Mouse (Mus musculus) left cerebral cortex, postnatal 14 days (tissue): ENCODE measurements around the gene Lst1. TPM values are rescaled to one million over a fixed set of nuclear protein-coding genes. Genes with fewer than 3 reads are reported as not detected.

Experiments
- DNase-seq, 2 experiments: peaks; one replicate each; pipeline ENCODE4 v3.0.0; 2021 to 2022; ENCODE audit warnings: low spot score in 2 of 2, mixed read lengths in 1 of 2
- intact Hi-C: fragments of 180-260 bp; cut with DNase I; formaldehyde crosslinking; loops from one replicate; pipeline ENCODE4 v1.15.1; 2025
- total RNA-seq, 2 experiments: library from RNA; stranded (reverse); gene quantifications; 2 replicates each; pipeline ENCODE4 v1.2.3; 2021

The Lst1 gene
- total RNA-seq, 2 experiments from 2014 or later = 5.8 to 7.8 TPM

DNA sequence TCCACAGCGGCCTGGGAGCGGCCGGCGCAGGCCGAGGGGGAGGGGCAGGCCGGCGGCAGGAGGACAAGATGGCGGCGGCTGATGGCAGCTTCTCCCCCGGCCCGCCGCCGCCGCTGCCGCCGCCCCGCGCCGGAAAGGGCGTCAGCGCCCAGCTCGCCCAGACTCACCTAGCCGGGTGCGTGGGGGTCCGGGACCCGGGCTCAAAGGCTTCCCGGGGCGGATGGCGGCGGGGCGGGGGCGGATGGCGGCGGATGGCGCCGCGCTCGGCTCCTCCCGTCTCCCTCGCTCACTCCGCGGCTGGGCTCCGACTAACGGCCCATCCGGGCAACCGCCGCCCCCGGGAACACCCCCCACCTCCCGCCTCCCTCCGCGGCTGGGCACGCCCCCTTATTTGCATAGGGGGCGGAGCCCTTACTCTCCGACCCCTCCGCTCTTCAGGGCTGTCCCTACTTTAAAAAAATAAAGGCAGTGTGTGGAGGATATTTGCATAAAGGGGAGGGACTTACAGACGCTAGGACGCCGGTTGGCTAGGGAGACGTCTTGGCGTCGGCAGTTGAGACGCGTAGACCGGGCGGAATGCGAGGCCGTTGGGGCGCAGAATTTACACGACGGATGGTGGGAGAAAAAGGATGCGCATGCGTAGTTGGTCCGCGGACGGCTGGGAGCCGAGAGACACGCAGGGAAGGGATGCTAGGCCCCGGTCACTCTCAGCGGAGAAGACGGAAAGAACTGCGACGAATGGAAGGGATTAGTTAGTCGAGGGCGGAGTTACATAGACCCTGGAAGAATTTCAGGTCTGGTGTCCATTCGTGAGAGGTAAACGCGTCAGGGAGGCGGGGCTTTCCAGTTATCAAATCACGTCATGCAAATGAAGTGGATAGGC, 23.4 kb downstream of the Lst1 start, which contains the start of gene Prrc2a:
TSS of gene Prrc2a (minus strand) at position 330 of the 883 bp plus-strand sequence.
- intact Hi-C loops = no loop called here
- peak; percentile 99 for DNase-seq

DNA sequence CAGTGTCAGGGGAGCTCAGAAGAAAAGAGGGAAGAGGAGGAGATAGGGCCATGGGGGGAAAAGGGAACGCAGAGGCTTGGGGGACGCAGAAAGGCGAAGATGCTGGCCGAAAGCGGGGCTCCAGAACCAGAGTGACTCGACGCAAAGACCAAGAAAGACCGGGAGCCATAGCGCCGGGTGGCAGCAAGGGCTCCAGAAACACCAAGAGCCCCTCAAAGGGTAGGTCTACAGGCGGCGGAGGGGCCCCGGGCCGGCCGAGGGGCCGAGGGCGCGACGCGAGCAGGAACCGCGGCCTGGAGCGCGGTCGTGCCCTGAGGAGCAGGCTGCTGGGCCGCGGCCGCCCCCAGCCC, 24.0 kb downstream of the Lst1 start:
- DNase-seq = no peak
- intact Hi-C loops = no loop called here

DNA sequence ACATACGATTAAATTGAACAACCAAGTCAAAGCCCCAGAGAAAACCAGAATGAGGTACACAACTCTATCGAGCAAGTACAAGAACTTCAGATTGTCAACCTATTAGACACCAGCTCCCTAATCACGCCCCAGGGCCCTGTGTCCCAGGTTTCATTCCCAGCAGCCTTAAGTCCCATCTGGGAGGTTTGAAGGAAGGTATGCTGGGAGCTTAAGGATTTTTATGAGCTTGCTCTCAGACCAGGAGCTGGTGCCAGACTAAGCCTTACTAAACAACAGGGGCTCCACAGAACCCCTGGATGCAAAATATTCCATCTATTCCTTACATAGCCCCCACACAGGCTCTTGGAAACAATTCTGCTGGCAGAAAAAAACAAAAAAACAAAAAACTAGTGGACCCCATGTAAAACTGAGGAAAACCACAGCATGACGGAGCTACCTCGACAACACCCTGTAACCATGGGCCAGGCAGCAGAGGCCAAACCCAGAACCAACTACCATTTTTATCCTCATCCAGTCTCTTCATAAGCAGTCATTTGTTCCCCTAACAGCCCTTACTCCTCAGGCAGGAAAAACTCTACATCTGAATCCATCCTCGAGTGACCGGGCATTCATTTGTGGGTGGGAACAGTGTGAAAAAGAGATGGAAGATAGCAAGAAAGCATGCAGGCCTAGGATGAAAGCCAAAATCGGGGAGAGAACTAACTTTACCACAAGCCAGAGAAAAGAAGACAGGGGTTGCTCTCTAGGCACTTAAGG, 24.7 kb downstream of the Lst1 start:
- intact Hi-C loops = no loop called here
- peak in 1 of 2 experiments; percentile 33 for DNase-seq

DNA sequence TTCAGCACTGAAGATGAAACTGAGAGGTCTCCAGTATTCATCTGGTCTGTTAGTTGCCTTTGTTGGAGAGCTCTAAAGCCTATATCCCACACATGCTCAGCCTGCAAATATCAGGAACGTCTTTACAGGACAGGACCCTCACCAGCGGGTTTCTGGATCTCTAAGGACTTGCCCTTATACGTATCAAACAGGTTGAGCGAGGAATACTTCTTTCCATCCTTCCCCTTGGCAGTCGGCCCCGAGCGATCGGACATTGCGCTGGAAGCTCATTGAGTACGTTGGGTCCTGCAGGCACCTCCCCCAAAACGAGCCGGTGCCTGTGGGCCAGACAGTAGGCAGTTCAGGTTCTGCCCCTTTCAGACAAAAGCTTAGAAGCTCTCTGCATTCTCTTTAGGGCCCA, 25.5 kb downstream of the Lst1 start:
- intact Hi-C loops = no loop called here

GRCm38 (mm10) chr17:35162121-35162520, 26.1 kb downstream of the Lst1 start:
- no peak for DNase-seq
- intact Hi-C loops = no loop called here

More for the DNA sequence above, 25.5 kb downstream of the Lst1 start:
- no peak for DNase-seq

DNA sequence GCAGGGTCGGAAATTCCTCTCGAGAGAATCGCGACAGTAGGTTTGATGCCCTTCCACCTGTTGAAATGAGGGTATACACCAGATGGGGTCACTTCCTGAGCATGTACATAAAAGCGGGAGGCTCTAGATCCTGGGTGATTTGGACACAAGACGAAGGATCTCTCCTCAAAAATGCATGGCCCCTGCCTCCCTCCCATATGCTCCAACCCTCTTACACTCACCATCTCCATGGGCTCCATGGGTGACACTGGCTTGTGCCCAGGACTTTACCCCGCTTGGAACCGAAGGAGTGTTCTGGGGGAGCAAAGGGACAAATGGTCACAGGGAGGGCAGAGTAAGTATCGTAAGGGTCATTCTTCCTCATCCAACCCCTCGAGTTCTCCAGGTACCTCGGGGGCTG, 26.8 kb downstream of the Lst1 start:
- intact Hi-C loops = no loop called here
- no peak for DNase-seq

- intact Hi-C loops = no loop called here
- no peak for DNase-seq
These were observed 28.6 kb downstream of the Lst1 start for GRCm38 (mm10) chr17:35159638-35160037.

GRCm38 (mm10) chr17:35158850-35159593, 29.2 kb downstream of the Lst1 start:
- no peak for DNase-seq
- intact Hi-C loops = no loop called here

GRCm38 (mm10) chr17:35157661-35158175, 30.5 kb downstream of the Lst1 start:
- intact Hi-C loops = no loop called here
- no peak for DNase-seq

DNA sequence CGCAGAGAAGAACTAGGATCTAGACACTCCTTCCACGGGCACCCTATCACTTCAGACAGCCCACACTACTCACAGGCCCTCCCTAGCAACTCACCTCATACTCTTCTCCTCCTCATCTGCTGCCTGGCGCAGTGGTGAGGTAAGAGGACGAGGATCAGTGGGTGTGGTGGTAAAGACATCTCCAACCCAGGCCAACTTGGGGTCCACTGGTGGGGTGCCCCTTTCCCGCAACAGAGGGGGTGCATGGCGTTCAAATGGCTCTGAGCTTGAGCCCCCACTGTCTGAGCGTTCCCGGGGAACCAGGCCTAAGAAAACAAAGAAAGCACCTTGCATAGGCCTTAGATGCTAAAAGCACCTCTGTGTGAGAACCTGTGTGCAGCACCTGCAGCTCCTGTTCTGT, 31.0 kb downstream of the Lst1 start:
- intact Hi-C loops = no loop called here
- DNase-seq = no peak

DNA sequence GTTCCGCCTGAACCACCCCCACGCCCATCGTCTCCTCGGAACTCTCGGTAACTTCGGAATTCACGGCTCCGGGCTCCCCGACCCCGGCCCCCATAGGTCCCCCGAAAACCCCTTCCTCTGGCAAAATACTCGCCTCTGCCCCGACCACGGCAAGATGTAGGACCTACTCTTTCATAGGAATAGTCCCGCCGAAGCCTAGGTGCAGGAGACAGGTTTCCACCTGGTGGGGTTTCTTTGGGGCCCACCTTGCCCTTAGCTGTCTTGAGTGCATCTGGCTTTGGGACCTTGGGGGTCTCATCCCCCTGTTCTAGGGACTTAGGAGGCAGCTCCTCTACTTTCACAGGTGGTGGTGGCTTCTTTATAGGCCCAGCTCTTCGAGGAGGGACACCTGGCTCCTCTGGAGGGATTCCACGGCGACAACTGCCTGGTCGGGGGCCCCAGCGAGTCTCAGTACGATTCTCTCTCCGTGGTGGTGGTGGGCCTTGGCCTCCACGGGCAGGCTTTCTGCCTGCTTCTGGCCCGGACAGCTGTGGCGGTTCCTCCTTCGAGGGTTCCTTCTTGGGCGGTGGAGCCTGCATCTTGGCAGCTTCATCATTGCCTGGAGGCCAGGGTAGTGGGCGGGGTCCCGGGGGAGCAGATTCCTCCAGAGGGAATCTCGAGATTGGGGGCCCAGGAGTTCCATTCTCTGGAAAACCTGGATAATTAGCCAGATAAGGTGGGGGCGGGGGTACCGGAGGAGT, 31.6 kb downstream of the Lst1 start:
- intact Hi-C loops = no loop called here
- no peak for DNase-seq

- intact Hi-C loops = loop anchor here (2.0 kb wide), 1 partner anchor 15 kb away; no protein-coding TSS in a partner anchor
- DNase-seq = no peak
These were observed 32.8 kb downstream of the Lst1 start for GRCm38 (mm10) chr17:35155451-35155850.

DNA sequence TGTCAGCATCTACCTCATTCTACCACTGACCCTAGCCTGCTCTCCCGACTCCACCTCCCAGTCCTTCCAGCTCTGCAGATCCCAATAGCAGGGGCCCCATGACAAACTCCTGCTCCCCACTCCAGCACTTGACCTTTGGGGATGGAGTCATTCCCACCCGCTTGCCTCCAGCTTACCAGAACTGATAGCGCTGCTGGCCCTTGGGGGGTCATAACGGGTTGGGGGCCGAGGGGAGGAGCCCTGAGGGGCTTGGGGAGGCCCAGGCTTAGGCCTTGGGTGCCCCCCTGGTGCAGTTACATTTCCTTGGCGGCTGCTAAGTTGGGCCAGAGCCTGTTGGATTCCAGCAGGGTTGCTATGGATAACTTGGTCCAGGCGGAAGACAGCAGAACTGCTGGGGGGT, 33.6 kb downstream of the Lst1 start:
- intact Hi-C loops = loop anchor here (2.0 kb wide), 1 partner anchor 14 kb away; no protein-coding TSS in a partner anchor
- no peak for DNase-seq

DNA sequence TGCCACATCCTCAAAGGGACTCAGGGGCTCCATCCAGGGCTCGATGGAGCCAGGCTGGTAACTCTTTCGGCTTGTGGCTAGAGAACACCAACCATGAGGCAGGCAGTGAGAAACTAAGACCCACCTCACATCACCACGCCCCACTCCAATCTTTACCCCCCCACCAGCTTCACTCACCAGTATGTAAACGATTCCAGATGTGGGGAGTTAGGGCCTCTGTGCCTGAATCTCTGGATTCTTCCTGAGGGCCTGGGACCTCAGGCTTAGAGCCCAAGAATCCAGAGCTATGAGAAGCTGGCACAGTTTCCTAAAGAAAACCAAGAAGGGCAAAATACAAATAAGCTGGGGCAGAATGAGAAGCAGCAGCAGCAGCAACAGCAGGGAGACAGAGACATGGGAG, 34.3 kb downstream of the Lst1 start:
- intact Hi-C loops = loop anchor here (2.0 kb wide), 1 partner anchor 13 kb away; no protein-coding TSS in a partner anchor
- no peak for DNase-seq

GRCm38 (mm10) chr17:35153077-35153476, 35.2 kb downstream of the Lst1 start:
- intact Hi-C loops = no loop called here
- no peak for DNase-seq

DNA sequence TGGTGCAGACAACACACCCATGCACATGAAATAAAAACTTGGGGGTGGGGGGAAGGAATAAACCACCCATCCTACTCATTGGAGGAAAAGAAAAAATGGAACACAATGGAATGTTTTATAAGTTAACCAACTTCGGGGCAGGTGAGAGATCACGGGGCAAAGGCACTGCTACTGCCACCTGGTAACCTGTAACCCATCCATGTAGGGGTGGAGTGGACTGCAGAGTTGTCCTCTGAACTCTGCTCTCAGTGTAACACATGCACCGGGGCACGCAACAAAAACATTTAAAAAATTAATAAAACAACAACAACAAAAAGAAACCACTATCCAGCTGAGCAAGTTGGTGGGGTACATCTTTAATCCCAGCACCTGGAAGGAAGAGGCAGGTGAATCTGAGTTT, 36.1 kb downstream of the Lst1 start:
- no peak for DNase-seq
- intact Hi-C loops = no loop called here

DNA sequence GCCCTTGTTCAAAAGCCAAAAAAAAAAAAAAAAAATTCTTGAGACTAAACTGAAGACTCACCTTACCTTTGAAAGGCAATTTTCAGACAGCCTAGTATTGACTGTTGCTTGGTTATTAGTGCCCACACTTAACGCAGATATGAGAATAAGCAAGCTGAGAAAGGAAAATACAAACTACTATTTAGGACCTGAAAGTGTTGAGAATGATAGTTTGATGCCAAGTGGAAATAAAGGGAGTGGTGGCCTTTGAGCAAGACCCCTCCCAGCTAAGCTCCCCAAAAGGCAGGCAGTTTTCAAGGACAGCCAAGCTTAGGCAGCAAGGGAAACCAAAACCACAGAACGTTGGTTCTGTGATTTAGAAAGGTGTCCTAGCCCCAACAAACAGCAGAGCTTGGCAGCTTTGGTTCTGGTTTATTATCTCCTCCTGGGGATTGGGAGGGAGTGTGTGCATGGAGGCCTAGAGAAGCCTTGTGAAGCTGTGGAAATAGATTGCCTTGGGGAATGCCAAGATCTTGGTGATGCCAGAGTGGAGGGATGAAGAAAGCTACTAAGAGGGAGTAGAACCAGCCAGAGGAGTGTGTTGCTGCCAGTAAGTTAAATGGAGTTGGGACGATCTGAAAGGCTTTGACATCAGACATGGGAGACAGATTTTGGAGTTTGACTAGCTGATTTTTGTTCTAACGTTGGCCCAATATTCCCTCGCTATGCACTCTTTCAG, 40.2 kb downstream of the Lst1 start:
- no peak for DNase-seq
- intact Hi-C loops = no loop called here

DNA sequence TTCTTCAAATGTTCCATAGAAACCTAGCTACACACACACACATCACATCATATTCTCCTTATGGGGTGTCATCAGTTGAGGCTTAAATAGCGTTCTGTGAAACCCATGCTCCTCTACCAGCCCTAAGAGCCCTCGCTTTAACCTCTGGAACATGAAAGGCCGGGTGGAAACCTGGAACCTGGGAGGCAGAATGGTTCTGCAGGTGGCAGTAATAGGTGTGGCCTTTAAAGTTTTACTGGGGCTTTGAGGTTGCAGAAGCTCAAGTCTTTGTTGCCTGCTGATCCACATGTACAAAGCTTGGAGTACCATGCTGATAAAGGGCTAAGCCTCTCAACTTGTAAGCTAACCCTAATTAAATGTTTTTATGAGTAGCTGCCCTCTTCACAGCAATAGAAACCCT, 40.9 kb downstream of the Lst1 start:
- no peak for DNase-seq
- intact Hi-C loops = no loop called here
